Mouse (Mus musculus): Measurements from ENCODE around the gene Drosha. TPM values are rescaled to one million over a fixed set of nuclear protein-coding genes. Genes with fewer than 3 reads are reported as not detected.

Gene Drosha
- total RNA-seq, 2 experiments from 2014 or later, result 8.1 to 13.8 TPM

DNA sequence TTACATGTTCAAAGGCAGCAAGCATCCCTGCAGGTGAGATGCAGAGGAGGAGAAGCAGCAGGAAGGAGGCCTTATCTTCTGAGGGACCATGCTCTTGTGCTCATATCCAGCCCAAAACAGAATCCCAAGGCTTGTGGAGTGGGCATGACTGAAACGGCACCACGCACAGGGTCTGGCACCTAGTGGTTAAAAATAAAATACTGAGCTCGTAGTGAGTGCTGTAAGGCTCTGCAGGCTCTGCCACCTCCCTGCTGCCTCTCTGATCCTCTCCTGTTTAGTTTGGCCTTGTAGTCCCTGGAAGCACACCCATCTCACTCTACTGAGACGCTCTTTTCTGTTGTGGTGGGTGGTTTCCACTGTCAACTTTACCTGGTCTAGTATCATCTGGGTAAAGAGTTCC lies 52.3 kb downstream of the Drosha start:
- ATAC-seq (replicated peaks; ENCODE audit: low FRiP score, poor library complexity, severe bottlenecking), result no peak

DNA sequence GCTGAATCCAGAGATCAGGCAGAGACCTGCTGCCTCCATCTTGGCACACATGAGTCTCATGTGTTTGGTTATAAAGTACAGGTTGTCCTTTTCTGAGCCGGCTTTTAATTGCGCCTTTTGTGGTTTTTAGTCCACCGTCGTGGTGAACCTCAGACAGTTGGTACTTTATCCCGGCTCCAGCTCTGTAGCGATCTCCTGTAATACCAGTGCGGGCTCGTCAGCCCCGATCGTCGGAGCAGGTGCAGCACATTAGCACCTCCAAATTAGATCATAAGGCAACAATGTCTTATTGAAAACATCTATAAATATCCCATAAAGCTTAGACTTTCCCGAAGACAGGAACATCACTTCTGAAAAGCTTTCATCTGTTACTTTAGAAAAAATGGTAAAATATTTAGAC lies 53.3 kb downstream of the Drosha start:
- ATAC-seq (replicated peaks; ENCODE audit: low FRiP score, poor library complexity, severe bottlenecking), result no peak

DNA sequence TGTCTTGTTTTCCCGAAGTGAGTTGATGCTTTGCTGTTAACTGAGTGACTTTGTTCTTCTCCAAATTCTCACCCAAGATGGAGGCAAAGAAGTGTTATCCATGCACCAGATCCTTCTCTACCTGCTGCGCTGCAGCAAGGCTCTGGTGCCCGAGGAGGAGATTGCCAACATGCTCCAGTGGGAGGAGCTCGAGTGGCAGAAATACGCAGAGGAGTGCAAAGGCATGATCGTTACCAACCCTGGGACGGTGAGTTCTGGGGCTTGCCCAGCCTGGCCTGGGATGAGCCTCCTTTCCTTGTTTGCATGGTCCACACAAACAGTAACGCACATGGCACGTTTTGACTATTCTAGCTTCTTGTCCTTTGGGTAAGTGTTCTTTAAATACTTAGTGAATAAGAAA lies 54.0 kb downstream of the Drosha start:
- ATAC-seq (replicated peaks; ENCODE audit: low FRiP score, poor library complexity, severe bottlenecking), result no peak

DNA sequence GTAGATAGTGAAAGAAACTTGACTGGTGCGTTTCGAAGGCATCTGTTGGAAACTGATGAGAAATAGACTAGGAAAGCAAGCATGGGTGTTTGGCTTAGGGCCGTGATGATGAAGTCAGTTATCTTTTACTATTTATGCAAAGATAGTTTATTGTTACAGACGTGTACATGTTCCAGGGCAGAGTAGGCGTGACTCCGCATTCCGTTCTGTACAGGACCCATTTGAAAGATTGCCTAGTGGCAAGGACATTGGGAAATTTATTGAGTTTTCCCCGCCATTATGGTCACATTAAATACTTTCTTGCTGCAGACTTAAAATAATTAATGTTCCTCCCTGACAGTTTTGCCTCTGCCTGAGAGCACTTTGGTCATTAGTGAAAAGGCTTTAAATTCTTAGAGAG lies 55.3 kb downstream of the Drosha start:
- no peak for ATAC-seq (replicated peaks; ENCODE audit: low FRiP score, poor library complexity, severe bottlenecking)

DNA sequence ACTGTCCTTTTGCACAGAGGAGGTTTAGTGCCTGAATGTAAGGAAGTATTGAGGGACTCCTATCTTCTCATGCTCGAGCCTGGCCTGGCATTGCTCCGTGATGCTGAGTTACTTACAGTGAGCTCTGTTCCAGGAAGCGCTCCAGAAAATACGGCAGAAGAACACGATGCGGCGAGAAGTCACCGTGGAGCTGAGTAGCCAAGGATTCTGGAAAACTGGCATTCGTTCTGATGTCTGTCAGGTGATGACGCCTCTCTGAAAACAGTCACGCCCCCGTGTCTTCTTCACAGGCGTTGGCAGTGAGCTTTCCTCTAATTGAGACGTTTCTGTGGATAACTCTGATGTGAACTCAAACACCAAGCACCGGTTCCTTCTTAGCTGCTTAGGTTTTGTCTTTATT lies 60.2 kb downstream of the Drosha start:
- ATAC-seq (replicated peaks; ENCODE audit: low FRiP score, poor library complexity, severe bottlenecking), result no peak

DNA sequence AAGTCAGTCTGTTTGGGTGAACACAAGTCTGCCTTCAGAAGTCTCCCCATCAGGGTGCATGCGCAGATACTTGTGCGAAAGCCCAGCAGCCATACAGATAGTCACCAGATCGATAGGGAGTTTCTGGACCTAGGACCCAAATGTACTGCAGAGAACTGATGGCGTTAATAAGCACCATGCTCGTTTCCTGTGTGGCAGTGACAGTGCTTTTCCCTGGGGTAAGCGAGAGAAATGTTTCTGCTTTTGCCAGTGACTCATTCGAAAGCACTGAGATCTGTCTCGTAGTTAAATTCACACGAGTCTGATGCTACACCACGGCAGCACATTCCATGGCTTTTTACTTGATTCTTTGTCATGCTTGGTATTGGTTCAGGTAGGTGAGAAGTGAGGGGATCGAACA lies 60.7 kb downstream of the Drosha start:
- no peak for ATAC-seq (replicated peaks; ENCODE audit: low FRiP score, poor library complexity, severe bottlenecking)

DNA sequence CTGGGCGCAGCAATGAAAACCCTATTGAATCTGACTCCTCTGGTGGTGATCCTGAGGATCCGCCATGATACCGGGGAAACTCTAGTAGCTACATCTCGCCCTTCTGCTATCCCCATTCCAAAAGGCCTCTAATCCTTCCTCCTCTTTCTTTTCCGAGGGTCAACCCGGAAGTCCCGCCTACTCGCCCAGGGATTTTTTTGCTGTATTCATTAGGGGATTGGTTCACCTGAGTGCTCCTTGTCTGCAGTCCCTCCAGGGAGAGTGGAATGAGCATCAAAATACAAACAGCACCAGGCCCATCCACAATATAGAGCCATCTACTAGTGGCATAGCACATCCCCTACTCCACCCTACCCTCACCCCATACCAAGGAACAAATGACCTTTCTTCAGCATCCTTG lies 62.6 kb downstream of the Drosha start:
- no peak for ATAC-seq (replicated peaks; ENCODE audit: low FRiP score, poor library complexity, severe bottlenecking)

DNA sequence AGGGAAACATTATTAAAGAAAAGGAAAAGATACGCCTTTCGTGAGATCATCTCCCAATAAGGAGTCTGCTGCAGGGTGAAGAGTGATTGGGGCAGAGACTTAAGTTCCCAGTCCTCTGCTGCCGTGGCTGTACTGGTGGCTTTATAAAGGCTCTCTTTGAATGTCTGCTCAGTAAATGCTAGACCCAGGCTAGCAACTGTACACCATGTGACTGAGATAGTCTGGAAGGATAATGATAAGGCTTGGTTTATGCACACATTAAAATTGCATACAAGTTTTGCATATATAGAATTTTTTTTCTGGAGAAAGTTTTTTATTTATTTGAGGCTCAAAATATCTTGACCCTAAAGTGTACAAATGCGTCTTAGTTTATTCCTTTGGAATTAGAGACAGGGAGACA lies 63.7 kb downstream of the Drosha start:
- no peak for ATAC-seq (replicated peaks; ENCODE audit: low FRiP score, poor library complexity, severe bottlenecking)

DNA sequence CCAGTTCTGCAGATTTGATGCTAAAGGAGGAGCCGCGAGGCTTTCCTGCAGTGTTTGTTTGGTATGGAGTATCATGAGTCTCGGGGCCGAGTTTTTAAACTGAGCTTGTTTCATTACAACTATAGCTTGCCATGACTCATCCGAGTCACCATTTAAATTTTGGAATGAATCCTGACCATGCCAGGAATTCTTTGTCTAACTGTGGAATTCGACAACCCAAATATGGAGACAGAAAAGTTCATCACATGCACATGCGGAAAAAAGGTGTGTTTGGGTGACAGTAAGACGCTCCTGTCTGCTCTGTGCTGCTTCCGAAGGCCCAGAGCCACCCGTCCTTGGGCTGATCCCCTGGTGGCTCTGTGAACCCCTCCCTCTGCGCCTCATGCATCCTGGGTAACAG lies 65.3 kb downstream of the Drosha start:
- no peak for ATAC-seq (replicated peaks; ENCODE audit: low FRiP score, poor library complexity, severe bottlenecking)

DNA sequence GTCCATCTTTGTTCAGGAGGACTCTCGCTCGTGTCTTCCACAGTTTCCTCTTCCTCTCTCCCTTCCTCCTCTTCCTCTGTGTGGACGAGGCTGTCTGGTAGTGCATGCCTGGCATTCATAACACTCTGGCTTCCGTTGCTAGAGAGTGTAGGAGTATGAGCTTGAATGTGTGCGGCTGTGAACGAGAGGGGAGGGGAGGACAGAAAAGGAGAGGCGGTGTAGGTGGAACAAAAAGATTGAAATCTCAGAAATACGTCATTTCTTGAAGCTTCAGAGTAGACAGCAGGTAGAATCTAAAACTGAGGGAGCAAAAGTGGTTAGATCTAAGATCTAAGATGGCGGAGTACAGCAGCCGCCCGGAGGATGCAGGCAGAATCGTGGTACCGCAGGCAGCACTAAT lies 70.8 kb downstream of the Drosha start:
- ATAC-seq (replicated peaks; ENCODE audit: low FRiP score, poor library complexity, severe bottlenecking), result no peak

DNA sequence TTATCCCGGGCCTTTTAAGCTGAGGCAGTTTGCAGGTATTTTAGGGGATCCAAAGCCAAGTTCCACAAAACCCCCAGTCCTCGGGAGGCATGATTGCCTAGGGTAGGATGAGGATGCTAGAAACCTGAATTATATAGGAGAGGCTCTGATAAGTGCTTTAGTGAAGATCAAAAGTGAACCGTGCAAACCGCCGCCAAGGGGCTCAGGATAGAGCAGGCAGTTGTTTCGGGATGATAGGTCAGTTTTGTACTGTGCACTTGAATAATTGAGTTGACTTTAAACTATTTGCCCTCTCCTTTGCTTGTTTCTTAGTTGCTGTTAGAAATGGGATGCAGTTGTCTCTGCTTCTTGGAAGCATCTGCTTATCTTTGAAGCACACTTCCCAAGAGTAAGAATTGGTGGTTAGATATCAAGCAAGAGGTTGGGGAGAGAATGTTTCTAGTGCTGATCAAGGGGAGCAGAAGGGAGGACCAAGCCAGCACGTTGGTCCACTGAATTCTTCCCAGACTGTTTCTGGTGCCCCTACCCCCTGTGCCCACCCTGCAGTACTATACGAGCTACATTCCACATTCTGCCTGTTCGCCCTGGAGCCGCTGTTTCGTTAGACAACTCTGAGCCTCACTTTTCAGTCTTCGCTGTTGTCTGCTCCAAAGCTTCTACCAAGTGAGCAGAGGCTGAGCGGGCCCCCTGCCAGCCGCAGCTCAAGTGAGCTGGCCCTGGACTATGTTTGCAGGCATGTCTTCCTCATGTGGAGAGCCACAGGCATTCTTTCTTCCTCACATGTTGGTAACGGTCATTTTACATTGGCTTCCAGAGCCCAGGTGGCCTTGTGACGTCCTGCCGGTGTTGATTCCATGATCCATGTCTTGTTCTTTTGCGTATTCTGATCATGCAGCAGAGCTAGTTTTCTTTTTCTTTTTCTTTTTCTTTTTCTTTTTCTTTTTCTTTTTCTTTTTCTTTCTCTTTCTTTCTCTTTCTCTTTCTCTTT lies 71.7 kb downstream of the Drosha start:
- ATAC-seq (replicated peaks; ENCODE audit: low FRiP score, poor library complexity, severe bottlenecking), result peak; percentile 64

DNA sequence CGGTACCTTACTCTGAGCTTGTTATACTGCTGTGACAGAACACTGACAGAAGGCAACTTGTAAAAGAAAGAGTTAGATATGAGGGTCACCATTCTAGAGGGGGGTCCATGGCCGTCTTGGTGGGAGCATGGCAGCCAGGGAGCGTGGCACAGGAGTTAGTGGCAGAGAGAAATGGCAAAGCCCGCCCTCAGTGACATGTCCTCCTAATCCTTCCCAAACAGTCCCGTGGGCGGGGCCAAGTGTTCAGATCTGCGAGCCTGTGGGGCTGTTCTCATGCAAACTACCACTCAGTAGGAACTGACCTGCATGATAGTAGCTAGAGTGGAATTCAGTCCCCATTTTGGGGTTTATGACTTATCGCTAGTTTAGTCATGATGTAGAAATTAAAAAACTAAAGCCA lies 73.2 kb downstream of the Drosha start:
- ATAC-seq (replicated peaks; ENCODE audit: low FRiP score, poor library complexity, severe bottlenecking), result no peak

DNA sequence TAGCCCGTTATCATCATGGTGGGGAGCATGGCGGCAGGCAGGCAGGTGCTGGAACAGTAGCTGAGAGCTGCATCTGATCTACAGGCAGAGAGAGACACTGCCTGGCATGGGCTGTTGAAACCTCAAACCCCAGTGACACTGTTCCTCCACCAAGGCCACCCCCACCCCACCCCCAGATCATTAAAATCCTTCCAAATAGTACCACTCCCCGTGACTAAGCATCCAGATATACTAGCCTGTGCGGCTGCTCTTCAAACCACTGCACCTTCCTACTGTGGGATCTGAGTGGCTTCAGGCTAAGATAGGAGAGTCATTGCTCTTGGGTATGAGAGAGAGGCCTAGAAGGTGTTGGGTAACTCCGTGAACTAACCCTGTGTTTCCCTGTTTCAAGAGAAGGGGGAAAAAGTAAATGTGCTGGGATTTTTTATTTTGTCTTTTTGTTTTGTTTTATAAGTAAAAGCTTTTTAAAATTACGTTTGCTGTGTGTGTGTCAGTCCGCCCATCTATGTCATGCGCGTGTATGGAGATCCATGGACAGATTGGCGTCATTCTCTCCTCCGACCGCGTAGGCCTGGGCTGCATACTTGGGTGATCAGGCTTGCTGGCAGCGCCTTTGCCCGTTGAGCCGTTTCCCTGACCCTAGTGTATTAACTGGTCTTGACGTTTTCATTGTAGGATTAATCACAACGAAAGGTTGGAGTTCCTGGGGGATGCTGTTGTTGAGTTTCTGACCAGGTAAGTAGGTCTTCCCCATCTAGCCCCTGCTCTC lies 76.0 kb downstream of the Drosha start:
- ATAC-seq (replicated peaks; ENCODE audit: low FRiP score, poor library complexity, severe bottlenecking), result no peak

DNA sequence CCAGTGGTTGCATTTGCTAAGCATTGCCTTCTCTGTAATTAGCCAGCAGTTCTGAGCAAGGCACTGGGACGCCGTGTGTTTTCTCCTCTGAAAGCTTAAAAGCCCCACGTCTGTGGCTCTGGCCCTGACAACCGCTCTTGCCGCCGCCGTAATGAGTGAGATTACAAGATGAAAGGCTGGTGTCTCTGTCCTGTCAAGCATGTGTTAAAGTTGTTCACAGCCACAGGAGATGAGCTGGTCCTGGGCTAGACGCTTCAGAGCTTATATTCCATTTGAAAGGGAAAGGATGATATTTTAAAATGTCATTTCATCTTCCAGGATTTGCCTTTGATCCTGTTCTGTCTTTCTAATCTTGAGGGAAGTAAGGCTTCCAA lies 76.6 kb downstream of the Drosha start:
- no peak for ATAC-seq (replicated peaks; ENCODE audit: low FRiP score, poor library complexity, severe bottlenecking)

DNA sequence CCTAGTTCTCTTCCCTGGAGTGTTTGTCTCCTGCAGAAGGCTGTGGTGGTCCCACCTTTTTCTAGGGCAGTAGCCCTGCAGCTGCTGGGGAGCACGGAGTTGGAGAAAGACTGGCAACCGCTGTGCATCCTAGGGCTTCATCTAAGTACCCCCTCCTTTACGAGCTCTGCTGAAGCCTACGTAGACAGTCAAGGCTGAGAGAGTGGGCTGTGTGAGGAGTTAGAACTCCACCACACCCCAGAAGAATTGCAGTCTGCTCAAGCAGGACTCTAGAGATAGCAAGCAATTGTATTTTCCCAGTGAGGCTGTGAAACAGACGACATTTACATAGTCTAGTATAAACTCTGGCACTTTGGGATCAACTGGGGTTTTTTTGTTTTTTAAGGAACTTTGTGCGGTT lies 79.8 kb downstream of the Drosha start:
- ATAC-seq (replicated peaks; ENCODE audit: low FRiP score, poor library complexity, severe bottlenecking), result no peak

DNA sequence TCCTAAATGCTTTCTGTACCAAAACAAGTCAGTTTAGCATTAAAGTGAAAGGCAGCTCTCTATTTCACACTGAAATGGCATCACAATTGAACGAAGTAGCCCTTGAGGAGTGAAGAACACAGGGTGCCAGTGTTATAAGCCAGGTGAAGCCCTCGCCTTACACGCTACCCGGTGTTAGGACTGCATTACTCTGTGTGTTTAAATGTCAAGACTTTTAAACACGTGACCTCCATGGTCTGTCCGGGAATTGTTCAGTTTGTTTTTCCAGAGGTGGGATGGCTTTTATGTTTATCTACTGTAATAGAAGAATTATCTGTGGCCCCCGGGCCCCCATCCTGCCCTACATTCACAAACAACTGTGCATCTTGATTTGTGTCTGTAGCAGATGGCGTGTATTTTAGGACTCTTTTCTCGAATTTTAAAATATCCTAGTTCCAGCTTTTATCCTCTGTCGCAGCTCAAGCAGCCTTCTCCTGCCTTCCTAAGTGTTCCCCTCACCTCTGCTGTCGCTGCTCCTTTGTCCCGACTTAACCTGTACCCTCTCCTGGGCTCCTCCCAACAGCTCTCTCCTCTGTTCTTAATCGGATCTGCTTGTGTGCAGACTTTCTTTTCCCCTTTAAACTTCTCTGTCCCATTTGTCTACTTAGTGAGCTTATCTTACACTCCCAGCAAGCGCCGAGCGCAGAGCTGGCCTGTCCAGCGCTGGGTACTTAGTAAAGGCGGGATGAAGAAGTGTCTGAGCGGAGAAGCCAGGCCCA lies 83.5 kb downstream of the Drosha start:
- 0 out of 2 replicates have a peak, but pooled peaks have one; percentile 39 for ATAC-seq (replicated peaks; ENCODE audit: low FRiP score, poor library complexity, severe bottlenecking)

DNA sequence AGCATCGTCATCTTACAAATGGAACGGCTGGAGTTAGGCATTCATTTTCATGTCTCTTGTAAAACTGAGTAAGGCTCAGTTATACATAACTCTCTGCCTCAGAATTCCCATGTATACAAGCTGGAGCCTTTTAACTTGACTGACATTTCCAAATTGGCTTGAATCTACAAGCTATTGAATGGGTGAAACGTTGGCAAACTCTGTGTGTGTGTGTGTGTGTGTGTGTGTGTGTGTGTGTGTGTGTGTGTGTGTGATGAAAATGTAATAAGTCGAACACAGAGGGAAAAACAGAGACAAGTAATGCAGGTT lies 84.1 kb downstream of the Drosha start:
- no peak for ATAC-seq (replicated peaks; ENCODE audit: low FRiP score, poor library complexity, severe bottlenecking)

DNA sequence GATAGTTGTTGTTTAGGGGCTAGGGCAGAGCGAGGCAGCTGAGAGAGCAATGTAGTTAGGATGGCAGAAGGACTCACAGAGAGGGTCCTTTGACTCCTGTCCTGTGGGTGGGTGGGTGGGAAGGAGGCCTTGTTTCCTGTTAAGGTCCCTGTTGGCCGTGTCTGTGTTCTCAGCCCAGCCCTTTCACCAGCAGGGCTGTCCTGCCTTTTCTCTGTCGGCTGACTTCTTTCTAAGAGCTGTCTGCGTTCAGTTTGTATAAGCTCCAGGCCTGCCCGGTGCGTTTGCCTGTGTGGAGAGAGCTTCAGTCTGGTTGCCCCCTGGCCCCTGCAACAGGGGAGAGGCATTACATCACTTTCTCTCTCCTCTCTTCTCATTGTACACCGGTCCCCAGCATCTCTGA lies 84.6 kb downstream of the Drosha start:
- no peak for ATAC-seq (replicated peaks; ENCODE audit: low FRiP score, poor library complexity, severe bottlenecking)

DNA sequence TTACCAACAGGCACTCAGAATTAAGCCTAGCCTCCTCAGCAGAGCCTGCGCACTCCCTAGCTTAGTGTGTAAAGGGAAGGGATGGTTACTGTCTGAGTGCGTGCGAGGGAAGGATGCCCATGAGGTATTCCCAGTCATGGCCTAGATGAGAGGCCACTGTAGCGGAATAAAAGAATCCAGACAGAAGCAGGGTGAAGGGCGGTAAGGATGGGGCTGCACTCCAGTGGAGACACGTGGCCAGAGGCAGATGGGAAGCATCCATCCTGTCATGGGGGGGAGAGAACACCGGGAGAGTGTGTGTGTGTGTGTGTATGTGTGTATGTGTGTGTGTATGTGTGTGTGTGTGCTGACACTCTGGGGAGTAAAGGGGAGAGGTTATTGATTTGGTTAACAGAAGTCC lies 86.5 kb downstream of the Drosha start:
- no peak for ATAC-seq (replicated peaks; ENCODE audit: low FRiP score, poor library complexity, severe bottlenecking)

DNA sequence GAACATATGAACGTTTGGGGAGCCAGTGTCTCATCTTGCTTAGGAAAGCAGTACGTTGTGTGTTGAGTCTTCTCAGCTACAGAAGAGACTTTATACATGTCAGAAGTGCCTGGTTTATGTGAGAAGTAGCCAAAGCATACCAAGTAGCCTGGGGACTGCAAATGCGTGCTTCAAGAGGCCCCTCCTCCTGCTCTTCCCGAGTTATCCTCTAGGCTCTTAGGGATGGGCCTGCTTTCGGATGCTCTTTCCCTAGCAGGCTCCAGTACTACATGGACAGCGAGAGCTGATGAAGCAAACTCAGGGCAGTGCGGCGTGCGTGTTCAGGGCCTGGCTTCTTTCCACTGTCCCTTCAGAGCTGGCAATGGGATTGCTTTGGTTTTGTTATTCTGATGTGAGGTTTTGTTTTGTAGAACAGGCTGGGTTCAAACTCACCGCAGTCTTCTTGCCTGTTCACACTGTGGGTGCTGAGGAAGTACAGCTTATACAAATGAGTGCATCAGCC lies 91.8 kb downstream of the Drosha start:
- ATAC-seq (replicated peaks; ENCODE audit: low FRiP score, poor library complexity, severe bottlenecking), result no peak
